Mouse (Mus musculus): ENCODE measurements around the gene Gm20479.

GRCm38 (mm10) chr7:27311651-27312284, 45.5 kb downstream of the Gm20479 start:
- no peak for TF ChIP-seq POLR2A (IDR thresholded peaks at IDR 0.05; ENCODE audit: insufficient read length, low read depth)
- no peak for TF ChIP-seq MAX (IDR thresholded peaks at IDR 0.05; ENCODE audit: low read depth)
- TF ChIP-seq CEBPB (IDR thresholded peaks at IDR 0.05; ENCODE audit: insufficient read depth, poor library complexity, severe bottlenecking), result no peak
- no peak for TF ChIP-seq E2F4 (IDR thresholded peaks at IDR 0.05; ENCODE audit: insufficient read depth)
- TF ChIP-seq TCF12 (IDR thresholded peaks at IDR 0.05; ENCODE audit: insufficient read depth, poor library complexity, severe bottlenecking), result no peak
- no peak for TF ChIP-seq POLR2AphosphoS2 (IDR thresholded peaks at IDR 0.05; ENCODE audit: insufficient read length, low read depth)
- TF ChIP-seq USF1 (IDR thresholded peaks at IDR 0.05; ENCODE audit: low read depth), result no peak
- TF ChIP-seq MYOD1 (IDR thresholded peaks at IDR 0.05; ENCODE audit: control insufficient read depth in 1 of 3, insufficient read length in 2 of 3, low read depth in 2 of 3), result no peak

Measured in myocyte (in vitro differentiated cells).